Mouse (Mus musculus): ENCODE measurements around the gene Pcgf2.

GRCm38 (mm10) chr11:97682504-97683055 is 17.7 kb downstream of the Pcgf2 start:
- TF ChIP-seq CTCF (IDR thresholded peaks at IDR 0.05; ENCODE audit: low read depth, low read length) (no peak), POLR2A (IDR thresholded peaks at IDR 0.05; ENCODE audit: insufficient read depth, low read length) (no peak)

All from ES-Bruce4 (cell line).